Mouse (Mus musculus) megakaryocyte, embryonic 14.5 days (primary cell): ENCODE results near the gene Smtnl1. TPM values are rescaled to one million over a fixed set of nuclear protein-coding genes. Genes with fewer than 3 reads are reported as not detected.
A peak's percentile ranks its signal among the peaks of the same experiment; 100 is the strongest.

Experiments used
- H3K27me3 ChIP-seq: replicated peaks from 2 replicates; pipeline ENCODE3; 2012; ENCODE audit warnings: inconsistent platforms
- H3K36me3 ChIP-seq: replicated peaks from 2 replicates; pipeline ENCODE3; 2012; ENCODE audit warnings: low read length, inconsistent platforms, mixed read lengths
- H3K4me1 ChIP-seq: 2 replicates; pipeline ENCODE4 v1.6.1; 2012; ENCODE audit warnings: inconsistent platforms
- H3K4me3 ChIP-seq: replicated peaks from 2 replicates; pipeline ENCODE3; 2012; ENCODE audit warnings: moderate library complexity, mild to moderate bottlenecking, inconsistent platforms
- H3K9me3 ChIP-seq: 2 replicates; pipeline ENCODE4 v1.6.1; 2012; ENCODE audit warnings: inconsistent platforms
- FLI1 ChIP-seq: IDR thresholded peaks from 2 replicates; pipeline ENCODE4 v1.6.1; 2012; ENCODE audit warnings: low read length, inconsistent platforms, mixed read lengths
- GATA1 ChIP-seq: IDR thresholded peaks from 3 replicates; pipeline ENCODE4 v1.6.1; 2012; ENCODE audit warnings: mixed read lengths, low read length, inconsistent platforms, borderline replicate concordance
- polyA plus RNA-seq: library from polyadenylated mRNA; stranded (reverse); fragments of >175 nt; gene quantifications from 2 replicates; pipeline ENCODE4 v1.2.3, GENCODE M21; 2012; ENCODE audit warnings: low replicate concordance; ENCODE audit not compliant: insufficient read depth

The Smtnl1 gene
- polyA plus RNA-seq, 1 experiment: 0.07 TPM

GRCm38 (mm10) chr2:84798493-84798921 is 23.9 kb downstream of the Smtnl1 start, which contains the start of gene Ube2l6:
Ube2l6 (plus strand) TSS chr2:84798828.
- Histone ChIP-seq H3K4me3 (peak within 1 kb of the TSS; percentile 95), H3K27me3 (no peaks in the 10 kb centered on the region), H3K4me1 (peaks cover 40% of the 10 kb centered on the region), H3K9me3 (peaks cover 16% of the 10 kb centered on the region), H3K36me3 (peaks cover 16% of the 10 kb centered on the region)
- TF ChIP-seq GATA1 (no peak), FLI1 (no peak)

DNA sequence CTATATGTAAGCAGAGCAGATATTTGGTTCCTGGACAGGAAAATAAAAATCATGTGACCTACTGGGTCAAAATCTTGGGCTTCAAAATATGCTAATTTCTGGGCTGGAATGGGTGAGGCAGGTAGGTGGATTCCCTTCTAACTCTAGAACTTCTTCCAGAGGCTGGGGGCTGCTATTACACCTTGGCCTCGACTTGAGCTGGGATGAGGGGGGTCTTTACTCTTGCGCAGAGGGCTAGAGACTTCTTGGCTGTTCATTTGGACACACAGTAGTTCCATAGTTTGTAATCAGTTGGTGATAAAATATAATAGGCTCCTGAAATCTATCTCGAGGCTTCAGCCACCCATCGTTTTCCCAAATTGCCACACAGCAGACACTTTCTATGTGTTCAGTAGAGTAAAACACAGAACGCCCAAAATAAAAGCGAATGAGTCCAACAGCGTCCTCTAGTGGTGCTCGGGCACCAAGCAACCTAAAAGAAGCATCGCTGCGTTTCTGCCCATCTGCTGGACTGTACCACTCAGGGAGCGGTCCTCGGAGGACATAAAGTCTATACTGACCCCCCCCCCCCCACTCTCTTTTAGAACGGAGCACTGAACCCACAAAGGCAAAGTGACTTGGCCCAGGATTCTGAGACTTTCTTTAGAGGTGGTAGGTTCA is 24.5 kb downstream of the Smtnl1 start:
- H3K27me3 ChIP-seq: no peaks in the 10 kb centered on the region
- H3K4me1 ChIP-seq: peaks cover 41% of the 10 kb centered on the region
- H3K36me3 ChIP-seq: peaks cover 10% of the 10 kb centered on the region
- TF ChIP-seq FLI1 (no peak), GATA1 (no peak)
- peak overlapping the region; percentile 95 for H3K4me3 ChIP-seq
- H3K9me3 ChIP-seq: peaks cover 16% of the 10 kb centered on the region

DNA sequence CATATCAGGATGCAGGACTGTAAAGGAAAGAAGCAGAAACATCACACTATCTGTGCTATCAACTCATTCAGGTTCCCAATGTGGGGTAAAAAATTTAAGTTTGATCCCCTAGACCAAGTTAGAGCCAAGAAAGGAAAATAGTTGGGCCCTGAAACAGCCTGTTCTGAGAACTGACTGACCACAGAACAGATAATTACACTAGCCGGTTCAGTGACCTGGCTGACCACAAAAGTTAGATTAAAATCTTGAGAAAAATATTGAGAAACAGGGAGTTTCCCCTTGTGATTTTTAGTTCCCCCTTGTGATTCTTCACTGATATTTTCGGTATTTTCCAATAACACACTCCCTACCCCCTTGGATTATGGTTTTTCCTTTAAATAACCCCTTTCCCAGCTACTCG is 28.6 kb downstream of the Smtnl1 start:
- Histone ChIP-seq H3K4me1 (peaks cover 26% of the 10 kb centered on the region), H3K36me3 (no peaks in the 10 kb centered on the region), H3K9me3 (peaks cover 16% of the 10 kb centered on the region), H3K27me3 (no peaks in the 10 kb centered on the region), H3K4me3 (no peak overlapping the region)
- no peak for TF ChIP-seq FLI1
- no peak for TF ChIP-seq GATA1

DNA sequence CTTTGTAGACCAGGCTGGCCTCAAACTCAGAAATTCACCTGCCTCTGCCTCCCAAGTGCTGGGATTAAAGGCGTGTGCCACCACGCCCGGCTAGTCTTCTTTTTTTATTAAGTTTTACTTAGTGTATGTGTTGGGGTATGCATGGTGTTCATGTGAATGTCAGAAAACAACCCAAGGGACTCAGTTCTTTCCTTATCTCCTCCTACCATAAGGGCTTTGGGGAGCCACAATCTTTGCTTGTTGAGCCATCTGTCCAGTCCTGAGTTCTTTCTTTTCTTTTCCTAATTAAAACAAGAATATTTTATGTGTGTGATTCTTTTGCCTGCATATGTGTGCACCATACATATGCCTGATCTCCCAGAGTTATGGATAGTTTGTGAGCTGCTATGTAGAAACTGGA is 29.3 kb downstream of the Smtnl1 start:
- peaks cover 24% of the 10 kb centered on the region for H3K4me1 ChIP-seq
- H3K27me3 ChIP-seq: no peaks in the 10 kb centered on the region
- TF ChIP-seq GATA1 (no peak), FLI1 (no peak)
- no peaks in the 10 kb centered on the region for H3K36me3 ChIP-seq
- peaks cover 16% of the 10 kb centered on the region for H3K9me3 ChIP-seq
- H3K4me3 ChIP-seq: no peak overlapping the region

GRCm38 (mm10) chr2:84792516-84792915 is 29.9 kb downstream of the Smtnl1 start:
- Histone ChIP-seq H3K36me3 (no peaks in the 10 kb centered on the region), H3K4me3 (no peak overlapping the region), H3K27me3 (peaks cover 3% of the 10 kb centered on the region), H3K9me3 (peaks cover 16% of the 10 kb centered on the region), H3K4me1 (peaks cover 22% of the 10 kb centered on the region)
- TF ChIP-seq GATA1 (no peak), FLI1 (no peak)

GRCm38 (mm10) chr2:84790418-84790817 is 32.0 kb downstream of the Smtnl1 start:
- no peak overlapping the region for H3K4me3 ChIP-seq
- peaks cover 11% of the 10 kb centered on the region for H3K9me3 ChIP-seq
- no peak for TF ChIP-seq FLI1
- no peak for TF ChIP-seq GATA1
- H3K27me3 ChIP-seq: peaks cover 3% of the 10 kb centered on the region
- H3K36me3 ChIP-seq: no peaks in the 10 kb centered on the region
- H3K4me1 ChIP-seq: peaks cover 26% of the 10 kb centered on the region

GRCm38 (mm10) chr2:84788316-84788715 is 34.1 kb downstream of the Smtnl1 start:
- no peak for TF ChIP-seq GATA1
- no peak for TF ChIP-seq FLI1
- peaks cover 3% of the 10 kb centered on the region for H3K27me3 ChIP-seq
- H3K4me1 ChIP-seq: peaks cover 37% of the 10 kb centered on the region
- no peaks in the 10 kb centered on the region for H3K36me3 ChIP-seq
- H3K9me3 ChIP-seq: no peaks in the 10 kb centered on the region
- no peak overlapping the region for H3K4me3 ChIP-seq

DNA sequence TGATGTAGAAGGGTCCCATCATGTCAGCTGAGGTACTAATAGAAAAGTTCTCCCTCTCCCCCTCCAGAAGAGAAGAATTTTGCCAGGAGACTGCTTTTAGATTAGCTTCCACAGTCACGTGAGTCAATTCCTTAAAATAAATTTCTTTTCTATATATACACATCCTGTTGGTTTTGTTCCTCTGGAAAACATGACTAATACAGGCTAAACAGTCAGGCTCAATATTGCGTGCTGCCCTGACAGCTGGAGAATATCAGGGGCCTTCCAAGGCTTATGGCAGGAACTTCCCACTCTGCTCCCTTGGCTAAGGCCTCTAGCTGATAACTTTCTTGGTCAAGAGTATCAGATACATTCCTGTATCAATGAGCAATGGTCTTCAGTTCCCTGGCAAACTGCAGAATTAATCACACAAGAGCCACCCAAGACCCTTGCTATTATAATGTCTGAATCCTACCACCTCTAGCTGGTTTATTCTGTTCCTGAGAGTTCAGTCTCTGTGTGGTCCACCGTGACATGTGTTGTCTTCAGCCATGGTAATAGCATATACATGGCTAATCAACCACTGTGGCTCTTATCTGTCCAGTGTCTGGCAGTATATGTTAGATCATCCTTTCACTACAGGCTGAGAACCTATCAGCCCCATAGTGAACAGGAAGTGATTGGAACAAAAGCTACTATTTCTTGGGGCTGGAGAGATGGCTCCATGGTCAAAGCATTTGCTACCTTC is 38.4 kb downstream of the Smtnl1 start:
- Histone ChIP-seq H3K27me3 (peaks cover 3% of the 10 kb centered on the region), H3K4me3 (peak overlapping the region; percentile 42), H3K36me3 (no peaks in the 10 kb centered on the region), H3K9me3 (no peaks in the 10 kb centered on the region), H3K4me1 (peaks cover 46% of the 10 kb centered on the region)
- TF ChIP-seq GATA1: no peak
- TF ChIP-seq FLI1: no peak

DNA sequence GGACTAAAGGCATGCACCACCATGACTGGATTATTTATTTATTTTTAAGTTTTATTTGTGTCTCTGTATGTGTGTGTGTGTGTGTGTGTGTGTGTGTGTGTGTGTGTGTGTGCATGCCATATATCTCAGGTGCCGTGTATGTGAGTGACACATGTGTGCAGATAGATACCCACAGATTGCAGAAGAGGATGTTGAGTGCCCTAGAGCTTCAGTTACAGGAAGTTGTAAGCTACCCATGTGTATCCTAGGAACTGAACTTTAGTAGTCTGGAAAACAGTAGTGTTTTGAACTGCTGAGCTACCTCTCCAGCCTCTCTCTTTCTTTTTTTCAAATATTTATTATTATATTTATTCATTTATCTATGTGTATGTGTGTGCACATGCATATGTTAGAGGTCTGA is 39.1 kb downstream of the Smtnl1 start:
- H3K27me3 ChIP-seq: peaks cover 8% of the 10 kb centered on the region

DNA sequence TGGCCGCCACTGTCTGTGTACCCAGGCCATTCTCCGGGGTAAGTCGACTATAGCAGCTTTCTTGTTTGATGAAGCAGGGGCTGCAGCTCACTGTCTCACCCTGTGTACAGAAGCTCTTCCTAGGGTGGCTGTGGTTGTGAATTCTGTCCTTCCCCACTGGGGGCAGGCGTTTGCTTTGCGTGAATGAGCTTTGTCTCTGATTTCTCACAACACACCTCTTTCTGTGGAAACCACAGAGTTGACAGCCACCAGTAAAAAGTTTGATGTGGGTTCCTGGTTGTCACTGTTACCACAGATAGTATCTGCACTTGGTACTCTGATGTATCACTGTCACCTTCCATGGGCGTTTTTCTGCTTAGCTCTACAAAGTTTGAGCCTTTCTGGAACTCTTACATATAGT is 43.2 kb downstream of the Smtnl1 start:
- Histone ChIP-seq H3K9me3 (no peaks in the 10 kb centered on the region), H3K4me1 (peaks cover 25% of the 10 kb centered on the region), H3K27me3 (peaks cover 21% of the 10 kb centered on the region), H3K4me3 (no peak overlapping the region), H3K36me3 (no peaks in the 10 kb centered on the region)
- no peak for TF ChIP-seq FLI1
- no peak for TF ChIP-seq GATA1

More for the DNA sequence above, 39.1 kb downstream of the Smtnl1 start:
- H3K9me3 ChIP-seq: no peaks in the 10 kb centered on the region
- no peak overlapping the region for H3K4me3 ChIP-seq
- no peak for TF ChIP-seq GATA1
- TF ChIP-seq FLI1: no peak
- peaks cover 42% of the 10 kb centered on the region for H3K4me1 ChIP-seq
- H3K36me3 ChIP-seq: no peaks in the 10 kb centered on the region

- no peaks in the 10 kb centered on the region for H3K36me3 ChIP-seq
- peaks cover 20% of the 10 kb centered on the region for H3K4me1 ChIP-seq
- no peaks in the 10 kb centered on the region for H3K9me3 ChIP-seq
- H3K4me3 ChIP-seq: no peak overlapping the region
- TF ChIP-seq FLI1 (no peak), GATA1 (no peak)
- peaks cover 35% of the 10 kb centered on the region for H3K27me3 ChIP-seq
Measured at GRCm38 (mm10) chr2:84777706-84778105, 44.7 kb downstream of the Smtnl1 start.
